Mouse (Mus musculus) CD4-positive, CD25-positive, alpha-beta regulatory T cell, adult 4 months (primary cell): ENCODE results near the gene Olfr27. TPM values are rescaled to one million over a fixed set of nuclear protein-coding genes. Genes with fewer than 3 reads are reported as not detected.

Source experiments
- ATAC-seq: one replicate; pipeline ENCODE4 v1.8.0; 2017
- polyA plus RNA-seq, 2 experiments: library from polyadenylated mRNA; unstranded; fragments of 100-300 nt; shearing (Covaris generic); gene quantifications; one replicate each; pipeline ENCODE4 v1.2.1; 2017

Gene Olfr27
- polyA plus RNA-seq: not detected

DNA sequence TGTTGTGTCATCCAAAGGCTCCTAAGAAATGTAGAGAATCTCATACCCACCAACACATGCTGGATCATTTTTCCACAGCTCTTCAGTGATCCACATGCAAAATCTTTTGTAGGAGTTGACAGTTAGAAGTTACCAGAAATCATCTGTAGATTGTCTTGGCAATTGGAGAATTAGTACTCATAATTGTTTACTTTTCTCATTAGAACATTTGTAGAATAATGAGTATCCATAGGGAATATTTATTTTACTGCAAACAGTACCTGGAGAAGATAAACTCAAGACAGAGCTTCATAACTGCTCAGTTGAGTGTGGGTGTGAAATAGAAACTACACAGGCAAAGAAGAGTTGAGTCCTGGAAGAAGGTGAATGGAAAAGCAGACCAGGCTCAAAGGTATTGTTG lies at the start of gene Olfr27:
Gene Olfr27 (plus strand): TSS at position 301 of the 400 bp plus-strand sequence.
- ATAC-seq: no peak

DNA sequence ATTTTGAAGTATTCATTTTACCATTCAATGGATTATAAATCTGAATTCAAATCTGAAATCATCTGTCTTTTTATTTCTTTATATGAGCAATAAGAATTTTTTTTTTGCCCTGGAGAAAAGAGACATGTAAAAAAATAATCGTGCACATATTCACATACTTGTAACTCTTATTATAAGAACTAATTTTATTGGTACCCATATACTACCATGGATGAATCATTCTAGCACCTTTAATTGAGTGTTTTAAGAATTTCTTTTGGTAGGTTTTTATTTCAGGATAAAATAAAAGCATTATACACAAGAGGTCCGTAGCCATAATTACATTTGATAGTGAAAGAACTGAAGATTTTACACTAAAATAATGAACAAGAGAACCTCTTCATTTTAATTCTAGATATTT lies 49.1 kb upstream of the Olfr27 start, which contains the start of gene Olfr938:
Gene Olfr938 (minus strand): TSS at position 101 of the 400 bp plus-strand sequence.
- no peak for ATAC-seq

- ATAC-seq: no peak
Observed at GRCm38 (mm10) chr9:39127326-39127725, 605 bp upstream of the Olfr27 start.

- no peak for ATAC-seq
Observed at GRCm38 (mm10) chr9:39152401-39152800, 24.5 kb downstream of the Olfr27 start.

DNA sequence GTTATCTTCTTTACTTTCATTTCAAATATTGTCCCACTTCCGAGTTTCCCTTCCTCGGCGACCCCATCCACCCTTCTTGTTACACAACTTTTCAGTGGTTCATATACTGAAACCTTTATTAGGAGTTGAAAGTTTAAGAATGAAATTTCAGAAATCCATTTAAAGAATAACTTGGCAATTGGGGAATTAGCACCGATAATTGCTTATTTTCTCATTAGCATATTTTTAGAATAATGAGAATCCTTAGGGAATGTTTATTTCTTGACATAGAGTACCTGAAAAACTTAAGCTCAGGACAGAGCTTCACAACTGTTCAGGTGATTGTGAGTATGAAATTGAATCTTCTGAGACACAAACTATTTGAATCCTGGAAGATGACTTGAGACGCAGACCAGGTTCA lies 38.1 kb downstream of the Olfr27 start, which contains the start of gene Olfr943:
Gene Olfr943 (plus strand): TSS at position 301 of the 400 bp plus-strand sequence.
- ATAC-seq: no peak

Other genes starting within 250 kb of the Olfr27 start
- not detected for gene Olfr930, start 198.3 kb upstream of the Olfr27 start, polyA plus RNA-seq
- not detected for gene Olfr933, start 155.8 kb upstream of the Olfr27 start, polyA plus RNA-seq
- not detected for gene Olfr934, start 139.8 kb upstream of the Olfr27 start, polyA plus RNA-seq
- gene Olfr935, start 128.4 kb upstream of the Olfr27 start, polyA plus RNA-seq: not detected
- not detected for gene Olfr146, start 104.8 kb upstream of the Olfr27 start, polyA plus RNA-seq
- gene Olfr937, start 63.2 kb upstream of the Olfr27 start, polyA plus RNA-seq: not detected
- not detected for gene Olfr938, start 49.2 kb upstream of the Olfr27 start, polyA plus RNA-seq
- gene Olfr943, start 38.2 kb downstream of the Olfr27 start, polyA plus RNA-seq: not detected
- gene Olfr944, start 73.8 kb downstream of the Olfr27 start, polyA plus RNA-seq: not detected
- gene Olfr1537, start 121.9 kb downstream of the Olfr27 start, polyA plus RNA-seq: not detected
- gene Olfr945, start 148.7 kb downstream of the Olfr27 start, polyA plus RNA-seq: not detected
- gene Olfr948, start 197.9 kb downstream of the Olfr27 start, polyA plus RNA-seq: not detected